Mouse (Mus musculus) heart, adult 2 months (tissue): Measurements from ENCODE around the gene Grm1. TPM values are rescaled to one million over a fixed set of nuclear protein-coding genes. Genes with fewer than 3 reads are reported as not detected.
A peak's percentile ranks its signal among the peaks of the same experiment; 100 is the strongest.

ENCODE experiments used
- DNase-seq, 2 experiments: peaks; one replicate each; pipeline ENCODE4 v3.0.0; 2021
- H3K27ac ChIP-seq: fragments of 200-600 bp; 2 replicates; pipeline ENCODE4 v1.8.1; 2022
- H3K27me3 ChIP-seq: fragments of 200-500 bp; 2 replicates; pipeline ENCODE4 v1.6.1; 2012; ENCODE audit warnings: mild to moderate bottlenecking, low read length, inconsistent platforms, mixed read lengths; ENCODE audit not compliant: control insufficient read depth, insufficient read depth
- H3K36me3 ChIP-seq: fragments of 200-500 bp; 2 replicates; pipeline ENCODE4 v1.6.1; 2012; ENCODE audit warnings: low read length, inconsistent platforms; ENCODE audit not compliant: control insufficient read depth, insufficient read depth
- H3K4me1 ChIP-seq: fragments of 200-500 bp; 2 replicates; pipeline ENCODE4 v1.6.1; 2011; ENCODE audit warnings: low read length; ENCODE audit not compliant: control insufficient read depth, insufficient read depth
- H3K4me3 ChIP-seq: fragments of 200-600 bp; 2 replicates; pipeline ENCODE4 v1.8.1; 2022
- H3K79me2 ChIP-seq: fragments of 200-500 bp; replicated peaks from 2 replicates; pipeline ENCODE4 v1.6.1; 2012; ENCODE audit warnings: mild to moderate bottlenecking, inconsistent platforms, low read length, moderate library complexity, mixed read lengths; ENCODE audit not compliant: control insufficient read depth, insufficient read depth
- H3K9ac ChIP-seq: fragments of 200-500 bp; 2 replicates; pipeline ENCODE4 v1.6.1; 2012; ENCODE audit warnings: low read depth, mild to moderate bottlenecking, control low read depth, inconsistent platforms, low read length, mixed read lengths
- CTCF ChIP-seq: fragments of 200-600 bp; IDR thresholded peaks from 2 replicates; pipeline ENCODE4 v1.8.1; 2022; ENCODE audit warnings: antibody characterized with exemption, mild to moderate bottlenecking, moderate library complexity
- EP300 ChIP-seq: fragments of 200-500 bp; IDR thresholded peaks from 2 replicates; pipeline ENCODE4 v1.6.1; 2011; ENCODE audit warnings: low read depth, low read length, control low read depth; ENCODE audit not compliant: insufficient read depth
- POLR2A ChIP-seq: fragments of 200-500 bp; IDR thresholded peaks from 2 replicates; pipeline ENCODE4 v1.6.1; 2011; ENCODE audit warnings: mild to moderate bottlenecking, low read depth, low read length, control low read depth; ENCODE audit not compliant: insufficient read depth
- WGBS: fragments of 180-500 bp; shearing (Covaris S2); methylation state at CpG from one replicate; pipeline ENCODE4 v1.1.7; 2018; 5-methylcytosine and 5-hydroxymethylcytosine counted together
- intact Hi-C: fragments of 180-260 bp; cut with DNase I; formaldehyde crosslinking; loops from one replicate; pipeline ENCODE4 v1.15.1; 2025
- polyA plus RNA-seq: library from polyadenylated mRNA; depleted of rRNA; stranded (reverse); fragments of >200 nt; gene quantifications from 2 replicates; pipeline ENCODE4 v1.2.3, GENCODE M21; 2012
- total RNA-seq, 2 experiments: library from RNA; stranded (reverse); gene quantifications; 2 replicates each; pipeline ENCODE4 v1.2.3; 2021

The Grm1 gene
- total and polyA plus RNA-seq, 3 experiments = 7.8 to 14.6 (median 10.9) TPM

DNA sequence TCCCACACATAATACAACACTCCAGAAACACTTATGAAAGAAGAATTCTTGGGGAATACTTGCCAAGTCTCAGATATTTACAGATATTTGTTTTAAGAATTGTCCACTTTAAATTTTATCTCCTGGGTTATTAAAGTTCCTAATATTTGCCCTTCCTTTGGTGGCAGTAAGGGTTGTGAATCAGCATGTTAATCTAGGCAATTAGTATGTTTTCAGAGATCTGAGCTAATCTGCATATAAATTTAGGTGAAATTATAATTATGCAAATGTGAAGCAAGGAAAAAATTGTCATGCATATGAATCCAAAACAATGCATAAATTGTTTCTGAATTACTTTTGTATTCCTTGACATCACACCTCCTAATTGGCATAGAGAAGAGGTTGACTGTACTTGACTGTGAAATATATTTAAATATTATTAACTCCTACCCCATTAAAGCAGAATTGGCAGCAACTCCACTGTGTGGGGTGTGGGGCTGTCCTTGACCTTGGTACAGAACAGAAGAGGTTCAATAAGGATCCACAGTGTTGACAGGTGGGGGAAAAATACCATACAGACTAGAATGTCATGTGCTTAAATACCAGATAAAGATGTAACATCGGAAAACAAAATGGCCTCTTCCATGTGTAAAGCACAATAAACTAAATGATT, 37.6 kb downstream of the Grm1 start:
- Histone ChIP-seq H3K4me3 (no peak overlapping the region), H3K79me2 (no peaks in the 10 kb centered on the region), H3K4me1 (no peaks in the 10 kb centered on the region), H3K27me3 (no peaks in the 10 kb centered on the region), H3K36me3 (no peaks in the 10 kb centered on the region), H3K9ac (no peak overlapping the region), H3K27ac (peak overlapping the region; percentile 64)
- intact Hi-C loops = no loop called here
- 54% methylated on average over 1 of the region's 1 CpGs for WGBS
- no peak for TF ChIP-seq EP300
- DNase-seq = no peak

DNA sequence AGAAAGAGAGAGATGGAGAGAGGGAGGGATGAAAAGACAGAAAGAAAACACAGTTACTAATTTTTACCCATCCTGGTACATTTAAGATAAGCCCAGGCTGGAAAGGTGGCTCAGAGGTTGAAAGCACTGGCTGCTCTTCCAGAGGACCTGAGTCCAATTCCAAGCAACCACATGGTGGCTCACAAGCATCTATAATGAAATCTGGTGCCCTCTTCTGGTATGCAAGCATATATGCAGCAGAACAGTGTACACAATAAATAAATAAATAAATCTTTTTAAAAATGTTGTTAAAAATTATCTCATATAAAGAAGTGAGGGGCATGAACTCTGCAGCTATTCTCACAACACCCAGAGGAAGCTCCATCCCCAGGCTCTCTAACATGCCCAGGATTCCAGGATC, 42.8 kb downstream of the Grm1 start:
- Histone ChIP-seq H3K36me3 (no peaks in the 10 kb centered on the region), H3K4me3 (no peak overlapping the region), H3K79me2 (no peaks in the 10 kb centered on the region), H3K4me1 (no peaks in the 10 kb centered on the region), H3K27me3 (no peaks in the 10 kb centered on the region), H3K9ac (no peak overlapping the region), H3K27ac (no peak overlapping the region)
- no peak for DNase-seq
- intact Hi-C loops = no loop called here
- TF ChIP-seq CTCF (0 out of 2 replicates have a peak, but pooled peaks have one; percentile 19), EP300 (no peak)

DNA sequence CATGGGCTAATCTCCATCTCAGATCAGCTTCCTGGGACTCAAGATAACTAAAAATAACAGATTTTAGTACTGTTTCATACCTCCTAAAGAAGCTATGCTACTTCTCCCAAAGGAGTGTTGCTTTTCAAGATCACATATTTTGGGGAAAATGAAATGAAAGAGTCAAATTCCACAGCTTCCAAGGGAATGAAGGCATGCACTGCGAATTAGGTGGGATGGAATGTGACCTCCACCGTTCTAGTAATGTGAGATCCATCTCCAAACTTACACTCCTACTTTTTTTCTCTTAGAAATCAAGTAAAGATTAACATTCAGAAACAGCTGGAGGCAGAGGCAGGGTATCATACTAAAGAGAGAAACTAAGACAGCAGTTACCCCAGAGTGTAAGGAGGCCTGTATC, 49.9 kb downstream of the Grm1 start:
- no peaks in the 10 kb centered on the region for H3K27me3 ChIP-seq
- DNase-seq = no peak
- no peak overlapping the region for H3K9ac ChIP-seq
- no peaks in the 10 kb centered on the region for H3K79me2 ChIP-seq
- H3K4me1 ChIP-seq = no peaks in the 10 kb centered on the region
- H3K27ac ChIP-seq = no peak overlapping the region
- H3K4me3 ChIP-seq = no peak overlapping the region
- WGBS = 51% methylated on average over 2 of the region's 2 CpGs
- intact Hi-C loops = no loop called here
- H3K36me3 ChIP-seq = no peaks in the 10 kb centered on the region
- TF ChIP-seq POLR2A = no peak
- TF ChIP-seq EP300 = no peak
- no peak for TF ChIP-seq CTCF

DNA sequence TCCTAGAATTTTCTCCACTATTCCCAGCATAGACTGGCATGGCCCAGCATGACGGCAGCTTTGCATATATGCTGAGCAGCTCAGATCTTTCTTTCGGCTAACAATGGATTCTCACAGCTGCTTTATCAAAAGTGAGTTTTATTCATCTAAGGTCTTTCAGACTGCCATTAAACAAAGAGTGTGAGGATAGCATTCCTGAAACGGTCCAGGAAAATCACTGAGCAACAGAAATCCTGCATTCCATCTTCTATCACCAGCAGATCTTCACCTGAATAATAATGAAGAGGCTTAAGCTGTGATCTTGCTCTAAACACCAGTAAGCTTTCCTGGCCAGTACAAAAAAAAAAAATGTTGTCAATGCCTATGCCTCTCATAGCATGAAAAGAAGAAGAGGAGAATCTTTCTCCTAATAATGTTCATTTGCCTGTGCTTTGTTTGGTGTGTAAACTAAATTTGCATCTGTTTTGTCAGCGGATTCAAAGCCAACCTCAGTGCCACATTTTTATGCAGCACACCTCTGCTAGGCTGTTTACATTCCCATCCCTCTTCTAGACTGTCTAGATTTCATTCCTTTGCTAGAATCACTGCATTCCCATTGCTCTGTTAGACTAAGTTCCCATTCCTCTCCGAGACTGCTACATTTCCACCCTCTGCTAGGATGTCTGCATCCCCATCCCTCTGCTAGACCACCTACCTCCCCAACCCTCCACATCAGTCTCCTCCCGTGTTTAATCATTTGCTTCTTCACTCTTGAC, 56.2 kb downstream of the Grm1 start:
- H3K4me3 ChIP-seq = no peak overlapping the region
- H3K27me3 ChIP-seq = no peaks in the 10 kb centered on the region
- intact Hi-C loops = no loop called here
- no peak for TF ChIP-seq CTCF
- TF ChIP-seq EP300 = no peak
- TF ChIP-seq POLR2A = no peak
- H3K36me3 ChIP-seq = no peaks in the 10 kb centered on the region
- no peaks in the 10 kb centered on the region for H3K4me1 ChIP-seq
- 52% methylated on average over 6 of the region's 6 CpGs for WGBS
- H3K27ac ChIP-seq = no peak overlapping the region
- no peaks in the 10 kb centered on the region for H3K79me2 ChIP-seq
- no peak overlapping the region for H3K9ac ChIP-seq
- no peak for DNase-seq

DNA sequence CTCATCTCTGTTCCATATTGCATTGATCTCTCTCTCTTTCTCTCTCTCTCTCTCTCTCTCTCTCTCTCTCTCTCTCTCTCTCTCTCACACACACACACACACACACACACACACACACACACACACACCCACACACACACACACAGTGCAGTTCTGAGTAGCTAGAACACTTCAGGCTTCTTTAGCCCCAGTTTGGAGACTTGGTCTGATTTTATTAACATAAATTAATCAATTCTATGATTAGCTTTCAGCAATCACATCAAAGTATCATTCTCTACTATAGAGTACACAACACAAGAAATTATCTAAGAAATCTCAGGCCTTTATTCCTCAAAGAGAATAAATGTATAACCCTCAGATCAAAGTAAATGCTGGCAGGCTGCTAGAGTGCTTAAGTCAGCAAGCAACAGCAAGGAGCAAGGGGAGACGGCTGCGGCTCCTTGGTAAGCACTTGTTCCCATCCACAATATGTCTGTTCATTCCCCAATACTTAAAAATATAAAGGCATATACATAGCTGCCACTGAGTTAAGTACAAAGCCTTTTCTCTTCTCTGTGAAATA, 63.1 kb downstream of the Grm1 start:
- no peaks in the 10 kb centered on the region for H3K4me1 ChIP-seq
- intact Hi-C loops = no loop called here
- no peaks in the 10 kb centered on the region for H3K27me3 ChIP-seq
- TF ChIP-seq EP300 (no peak), CTCF (no peak), POLR2A (no peak)
- no peaks in the 10 kb centered on the region for H3K36me3 ChIP-seq
- no peak overlapping the region for H3K4me3 ChIP-seq
- WGBS = 84% methylated on average over 2 of the region's 2 CpGs
- H3K79me2 ChIP-seq = no peaks in the 10 kb centered on the region
- no peak overlapping the region for H3K27ac ChIP-seq
- no peak for DNase-seq
- no peak overlapping the region for H3K9ac ChIP-seq

DNA sequence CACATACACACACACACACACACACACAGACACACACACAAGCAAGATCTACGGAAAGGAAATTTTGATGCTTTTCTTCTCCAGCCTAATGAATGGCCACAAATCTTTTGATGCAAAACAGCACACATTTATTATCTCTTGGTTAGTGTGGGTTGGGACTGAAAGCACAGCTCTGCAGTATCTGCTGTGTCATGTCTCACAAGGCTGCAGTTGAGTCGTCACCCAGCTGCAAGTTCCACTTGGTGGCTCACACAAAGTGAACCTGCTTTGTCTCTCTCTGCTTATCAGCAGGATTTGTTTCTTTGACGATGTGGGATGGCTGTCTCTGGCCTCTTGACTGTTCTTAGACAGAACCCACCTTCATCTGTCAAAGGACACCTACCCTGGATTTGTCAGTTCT, 68.5 kb downstream of the Grm1 start:
- TF ChIP-seq CTCF = no peak
- TF ChIP-seq POLR2A = no peak
- TF ChIP-seq EP300 = no peak
- H3K27me3 ChIP-seq = no peaks in the 10 kb centered on the region
- H3K36me3 ChIP-seq = no peaks in the 10 kb centered on the region
- no peaks in the 10 kb centered on the region for H3K4me1 ChIP-seq
- no peaks in the 10 kb centered on the region for H3K79me2 ChIP-seq
- WGBS = 39% methylated on average over 3 of the region's 3 CpGs
- no peak overlapping the region for H3K4me3 ChIP-seq
- DNase-seq = no peak
- no peak overlapping the region for H3K27ac ChIP-seq
- intact Hi-C loops = no loop called here
- H3K9ac ChIP-seq = no peak overlapping the region
